Mouse (Mus musculus) CD8-positive naive resting alpha-beta T cell, adult 2 months (primary cell): ENCODE data around the gene Nhej1.

Source experiments
- DNase-seq, 2 experiments: peaks; one replicate each; pipeline ENCODE4 v3.0.0; 2022; ENCODE audit warnings: low read depth in 2 of 2, low spot score in 2 of 2

The Nhej1 gene

GRCm38 (mm10) chr1:74936221-74936830 is 188.7 kb downstream of the Nhej1 start:
- DNase-seq = no peak

- DNase-seq = no peak
These were observed 189.6 kb downstream of the Nhej1 start, which contains the start of gene Cfap65 for GRCm38 (mm10) chr1:74935402-74935801. Cfap65 (minus strand) TSS chr1:74935599.

GRCm38 (mm10) chr1:74927621-74928296 is 197.2 kb downstream of the Nhej1 start:
- no peak for DNase-seq

GRCm38 (mm10) chr1:74926721-74927120 is 198.3 kb downstream of the Nhej1 start:
- DNase-seq = no peak

GRCm38 (mm10) chr1:74924464-74924863 is 200.5 kb downstream of the Nhej1 start:
- no peak for DNase-seq
